Mouse (Mus musculus) spleen, adult 2 months (tissue): Measurements from ENCODE around the gene Nbl1. TPM values are rescaled to one million over a fixed set of nuclear protein-coding genes. Genes with fewer than 3 reads are reported as not detected.

ENCODE experiments used
- DNase-seq, 2 experiments: peaks; one replicate each; pipeline versions ENCODE4 v3.0.0 to v3.0.0-alpha.2; 2012 to 2021; ENCODE audit warnings: low spot score in 2 of 2, low read depth in 1 of 2
- H3K27ac ChIP-seq: fragments of 200-500 bp; 2 replicates; pipeline ENCODE4 v1.5.1; 2012; ENCODE audit warnings: low read length, inconsistent platforms; ENCODE audit not compliant: insufficient read depth
- H3K27me3 ChIP-seq: fragments of 200-500 bp; 2 replicates; pipeline ENCODE4 v1.6.1; 2012; ENCODE audit warnings: mild to moderate bottlenecking, moderate library complexity, low read length, inconsistent platforms; ENCODE audit not compliant: control insufficient read depth, insufficient read depth
- H3K36me3 ChIP-seq: fragments of 200-500 bp; 2 replicates; pipeline ENCODE4 v1.6.1; 2012; ENCODE audit warnings: mild to moderate bottlenecking, low read length, inconsistent platforms; ENCODE audit not compliant: control insufficient read depth, insufficient read depth
- H3K4me1 ChIP-seq: fragments of 200-500 bp; 2 replicates; pipeline ENCODE4 v1.6.1; 2011; ENCODE audit warnings: inconsistent platforms; ENCODE audit not compliant: control insufficient read depth, insufficient read depth, insufficient read length
- H3K4me3 ChIP-seq: fragments of 200-500 bp; 2 replicates; pipeline ENCODE4 v1.5.1; 2011; ENCODE audit warnings: mild to moderate bottlenecking, inconsistent platforms; ENCODE audit not compliant: insufficient read depth, insufficient read length; ENCODE audit errors: extremely low read depth
- CTCF ChIP-seq: fragments of 200-500 bp; IDR thresholded peaks from 2 replicates; pipeline ENCODE4 v1.5.1; 2011; ENCODE audit warnings: mild to moderate bottlenecking, inconsistent platforms; ENCODE audit not compliant: insufficient read depth, insufficient read length, insufficient replicate concordance; ENCODE audit errors: extremely low read depth
- POLR2A ChIP-seq: fragments of 200-500 bp; IDR thresholded peaks from 2 replicates; pipeline ENCODE4 v1.6.1; 2011; ENCODE audit warnings: low read depth, low read length, inconsistent platforms
- WGBS: fragments of 180-500 bp; shearing (Covaris S2); methylation state at CpG from one replicate; pipeline ENCODE4 v1.1.7; 2018; 5-methylcytosine and 5-hydroxymethylcytosine counted together
- polyA plus RNA-seq: library from polyadenylated mRNA; depleted of rRNA; stranded (reverse); fragments of >200 nt; gene quantifications from 2 replicates; pipeline ENCODE4 v1.2.3, GENCODE M21; 2012

The Nbl1 gene
- polyA plus RNA-seq, 1 experiment = 10.3 TPM

- Histone ChIP-seq H3K27me3 (peaks cover 16% of the 10 kb centered on the region), H3K4me1 (no peaks in the 10 kb centered on the region; the same call in 1 of the 2 replicates), H3K27ac (no peak overlapping the region), H3K4me3 (no peak overlapping the region), H3K36me3 (no peaks in the 10 kb centered on the region)
- 75% methylated on average over 15 of the region's 15 CpGs for WGBS
- TF ChIP-seq CTCF (no peak), POLR2A (no peak)
- no peak for DNase-seq
Observed at GRCm38 (mm10) chr4:139090303-139090940, 2.4 kb downstream of the Nbl1 start.

DNA sequence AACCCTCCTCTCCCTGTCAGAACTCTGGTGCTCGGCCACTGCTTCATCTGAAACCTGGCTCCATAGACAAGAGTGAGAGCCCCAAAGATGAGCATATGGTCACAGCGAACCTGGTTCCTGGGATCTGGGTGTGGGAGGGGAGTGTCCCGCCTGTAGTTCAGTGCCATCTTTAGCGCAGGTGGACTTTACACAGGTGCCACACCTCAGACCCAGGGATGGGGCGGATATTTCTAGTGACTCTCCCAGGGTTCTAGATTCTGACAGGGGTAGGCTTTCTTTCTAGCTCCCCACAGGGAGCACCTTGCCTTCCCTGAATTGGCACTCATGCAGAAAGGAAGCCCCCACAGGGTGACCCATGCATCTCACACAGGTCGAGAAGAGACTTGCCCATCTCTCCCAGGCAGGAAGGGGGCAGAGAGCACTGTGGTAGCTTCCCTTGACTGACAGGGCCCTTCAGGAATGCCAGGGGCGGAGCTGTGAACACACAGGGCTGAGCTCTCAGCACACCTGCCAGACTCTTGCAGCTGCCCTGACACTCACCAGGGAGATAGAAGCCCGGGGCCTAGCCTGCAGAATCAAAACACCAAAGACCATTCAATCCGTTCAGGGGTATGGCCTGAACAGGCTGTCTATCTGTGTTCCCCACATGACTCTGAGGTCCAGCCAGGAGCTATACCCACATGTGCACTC is 3.7 kb downstream of the Nbl1 start:
- H3K36me3 ChIP-seq = no peaks in the 10 kb centered on the region
- no peak overlapping the region for H3K27ac ChIP-seq
- H3K4me3 ChIP-seq = no peak overlapping the region
- TF ChIP-seq CTCF (no peak), POLR2A (no peak)
- peaks cover 15% of the 10 kb centered on the region for H3K27me3 ChIP-seq
- DNase-seq = no peak
- no peaks in the 10 kb centered on the region; the same call in 1 of the 2 replicates for H3K4me1 ChIP-seq
- WGBS = 82% methylated on average over 9 of the region's 9 CpGs

- no peaks in the 10 kb centered on the region for H3K36me3 ChIP-seq
- H3K4me1 ChIP-seq = no peaks in the 10 kb centered on the region
- H3K27me3 ChIP-seq = peaks cover 4% of the 10 kb centered on the region
- TF ChIP-seq CTCF (no peak), POLR2A (no peak)
- no peak overlapping the region for H3K4me3 ChIP-seq
- H3K27ac ChIP-seq = no peak overlapping the region
- DNase-seq = peak in 1 of 2 experiments; percentile 25
- 69% methylated on average over 4 of the region's 4 CpGs for WGBS
Observed at GRCm38 (mm10) chr4:139086984-139087383, 5.8 kb downstream of the Nbl1 start.

GRCm38 (mm10) chr4:139086037-139086436 is 6.8 kb downstream of the Nbl1 start:
- Histone ChIP-seq H3K36me3 (no peaks in the 10 kb centered on the region), H3K4me1 (no peaks in the 10 kb centered on the region), H3K27me3 (no peaks in the 10 kb centered on the region), H3K27ac (no peak overlapping the region), H3K4me3 (no peak overlapping the region)
- TF ChIP-seq CTCF = peak; percentile 76; the same call in 1 of the 2 replicates
- no peak for TF ChIP-seq POLR2A
- 18% methylated on average over 5 of the region's 5 CpGs for WGBS
- DNase-seq = peak; percentile 58 to 74

DNA sequence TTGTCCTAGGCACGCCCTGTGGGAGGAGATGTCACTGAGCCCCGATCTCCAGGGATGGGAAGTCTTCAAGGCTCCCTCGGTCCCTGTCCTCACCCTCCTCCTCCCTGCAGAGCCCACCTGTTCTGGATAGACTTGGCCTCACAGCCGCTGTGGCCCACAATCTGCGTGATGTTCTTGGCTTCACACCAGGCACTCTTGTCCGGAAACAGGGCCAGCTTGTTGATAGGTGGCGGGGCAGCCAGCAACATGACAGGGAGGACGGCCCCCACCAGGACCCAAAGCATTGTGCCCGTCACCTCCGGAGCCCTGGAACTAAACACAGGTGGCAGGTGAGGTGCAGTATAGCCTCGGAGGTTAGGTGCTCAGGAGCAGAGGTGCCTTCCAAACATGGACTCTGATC is 7.5 kb downstream of the Nbl1 start:
- no peak for DNase-seq
- Histone ChIP-seq H3K36me3 (no peaks in the 10 kb centered on the region), H3K4me3 (no peak overlapping the region), H3K4me1 (no peaks in the 10 kb centered on the region), H3K27me3 (no peaks in the 10 kb centered on the region), H3K27ac (no peak overlapping the region)
- TF ChIP-seq CTCF (no peak), POLR2A (no peak)
- WGBS = 72% methylated on average over 11 of the region's 11 CpGs

GRCm38 (mm10) chr4:139082790-139083564 is 9.8 kb downstream of the Nbl1 start:
- H3K27ac ChIP-seq = no peak overlapping the region
- no peaks in the 10 kb centered on the region; the same call in 1 of the 2 replicates for H3K27me3 ChIP-seq
- DNase-seq = no peak
- H3K36me3 ChIP-seq = no peaks in the 10 kb centered on the region
- TF ChIP-seq POLR2A (no peak), CTCF (no peak)
- WGBS = 52% methylated on average over 12 of the region's 12 CpGs
- H3K4me3 ChIP-seq = no peak overlapping the region
- no peaks in the 10 kb centered on the region for H3K4me1 ChIP-seq
